Mouse (Mus musculus) heart, embryonic 14.5 days (tissue): ENCODE data around the gene Erbb2. TPM values are rescaled to one million over a fixed set of nuclear protein-coding genes. Genes with fewer than 3 reads are reported as not detected.

Experiments used
- ATAC-seq: fragments of 200-750 bp; cut with Nextera tagmentation; 2 replicates; pipeline ENCODE4 v1.8.0; 2017; ENCODE audit warnings: low read depth, moderate TSS enrichment; ENCODE audit not compliant: insufficient number of reproducible peaks, insufficient read depth, low FRiP score
- H3K27ac ChIP-seq, 2 experiments: fragments of 200-500 bp in 1 of 2; fragments of 300-500 bp in 1 of 2; sonication (generic) in 1 of 2; replicated peaks in 1 of 2; 2 replicates each; pipeline ENCODE4 v1.5.1; 2012 to 2014; ENCODE audit warnings: low read depth in 2 of 2, low read length in 2 of 2, control low read depth in 1 of 2, mild to moderate bottlenecking in 1 of 2, mixed read lengths in 1 of 2; ENCODE audit not compliant: control insufficient read depth in 1 of 2, insufficient read depth in 1 of 2
- H3K27me3 ChIP-seq: fragments of 300-500 bp; sonication (generic); 2 replicates; pipeline ENCODE4 v1.6.1; 2014; ENCODE audit warnings: mild to moderate bottlenecking, low read length, control low read depth; ENCODE audit not compliant: control insufficient read depth, insufficient read depth
- H3K36me3 ChIP-seq: fragments of 300-500 bp; sonication (generic); 2 replicates; pipeline ENCODE4 v1.6.1; 2014; ENCODE audit warnings: mild to moderate bottlenecking, control low read depth, low read length, mixed read lengths; ENCODE audit not compliant: control insufficient read depth, insufficient read depth
- H3K4me1 ChIP-seq, 2 experiments: fragments of 200-500 bp in 1 of 2; fragments of 300-500 bp in 1 of 2; sonication (generic) in 1 of 2; 2 replicates each; pipeline ENCODE4 v1.6.1; 2012 to 2014; ENCODE audit warnings: low read length in 2 of 2, control low read depth in 1 of 2, mixed read lengths in 1 of 2; ENCODE audit not compliant: control insufficient read depth in 2 of 2, insufficient read depth in 2 of 2
- H3K4me2 ChIP-seq: fragments of 300-500 bp; sonication (generic); 2 replicates; pipeline ENCODE4 v1.6.1; 2014; ENCODE audit warnings: mild to moderate bottlenecking, low read length
- H3K4me3 ChIP-seq, 2 experiments: fragments of 200-500 bp in 1 of 2; fragments of 300-500 bp in 1 of 2; sonication (generic) in 1 of 2; 2 replicates each; pipeline ENCODE4 v1.5.1; 2012 to 2014; ENCODE audit warnings: low read length in 2 of 2, mild to moderate bottlenecking in 2 of 2, control low read depth in 1 of 2, low read depth in 1 of 2, moderate library complexity in 1 of 2; ENCODE audit not compliant: control insufficient read depth in 1 of 2, insufficient read depth in 1 of 2
- H3K9ac ChIP-seq: fragments of 300-500 bp; sonication (generic); 2 replicates; pipeline ENCODE4 v1.6.1; 2014; ENCODE audit warnings: mild to moderate bottlenecking, low read length
- H3K9me3 ChIP-seq: fragments of 300-500 bp; sonication (generic); 2 replicates; pipeline ENCODE4 v1.6.1; 2016; ENCODE audit warnings: low read length, control low read depth; ENCODE audit not compliant: control insufficient read depth
- WGBS: fragments of 180-500 bp; shearing (Covaris S2); extraction: QIAGEN DNeasy Blood & Tissue Kit; methylation state at CpG from one replicate; pipeline ENCODE4 v1.1.7; 2014; 5-methylcytosine and 5-hydroxymethylcytosine counted together
- polyA plus RNA-seq: library from polyadenylated mRNA; unstranded; fragments of >200 nt; fragmentation: Nextera tagmentation; extraction: Ambion mirVana; gene quantifications from 2 replicates; pipeline ENCODE4 v1.2.1, GENCODE M21; 2014

Erbb2 gene
- 54.5 and 55.1 TPM in 2 replicates for polyA plus RNA-seq

- peaks cover 10% of the 10 kb centered on the region; the same call in 1 of the 2 replicates for H3K36me3 ChIP-seq
- peak; percentile 82 for ATAC-seq
- no peaks in the 10 kb centered on the region for H3K9me3 ChIP-seq
- H3K4me3 ChIP-seq = peak within 1 kb of the TSS; percentile 78 to 94
- H3K27me3 ChIP-seq = no peaks in the 10 kb centered on the region
- under 1% methylated on average over 39 of the region's 49 CpGs for WGBS
- H3K4me2 ChIP-seq = peak within 1 kb of the TSS; percentile 78
- H3K4me1 ChIP-seq = peaks cover 37 to 58% of the 10 kb centered on the region in 2 experiments
- peak within 1 kb of the TSS; percentile 89 to 94 for H3K27ac ChIP-seq
- H3K9ac ChIP-seq = peak within 1 kb of the TSS; percentile 94
These were observed at the start of gene Erbb2 for GRCm38 (mm10) chr11:98412273-98412796. Gene Erbb2, plus strand, starts transcription at chr11:98412470.

GRCm38 (mm10) chr11:98363817-98364216, 48.5 kb upstream of the Erbb2 start:
- Histone ChIP-seq H3K9ac (no peak overlapping the region), H3K27ac (no peak overlapping the region), H3K36me3 (0 out of 2 replicates have a peak, but pooled peaks cover 8% of the 10 kb centered on the region), H3K4me3 (no peak overlapping the region), H3K4me1 (peaks cover 30 to 43% of the 10 kb centered on the region in 2 experiments), H3K27me3 (no peaks in the 10 kb centered on the region), H3K4me2 (no peak overlapping the region), H3K9me3 (no peaks in the 10 kb centered on the region)
- ATAC-seq = no peak
- WGBS = 79% methylated on average over 5 of the region's 5 CpGs

GRCm38 (mm10) chr11:98364410-98364809, 47.9 kb upstream of the Erbb2 start:
- Histone ChIP-seq H3K9ac (no peak overlapping the region), H3K27ac (no peak overlapping the region), H3K27me3 (no peaks in the 10 kb centered on the region), H3K9me3 (no peaks in the 10 kb centered on the region), H3K36me3 (0 out of 2 replicates have a peak, but pooled peaks cover 8% of the 10 kb centered on the region), H3K4me2 (no peak overlapping the region), H3K4me3 (no peak overlapping the region), H3K4me1 (peaks cover 27 to 43% of the 10 kb centered on the region in 2 experiments)
- no peak for ATAC-seq
- 89% methylated on average over 5 of the region's 5 CpGs for WGBS

- peak overlapping the region in 1 of 2 experiments; percentile 55; a peak in 2 of 4 replicates for H3K27ac ChIP-seq
- WGBS = 73% methylated on average over 10 of the region's 10 CpGs
- peaks cover 28 to 43% of the 10 kb centered on the region in 2 experiments for H3K4me1 ChIP-seq
- H3K9ac ChIP-seq = no peak overlapping the region
- ATAC-seq = no peak
- H3K36me3 ChIP-seq = 0 out of 2 replicates have a peak, but pooled peaks cover 8% of the 10 kb centered on the region
- H3K9me3 ChIP-seq = no peaks in the 10 kb centered on the region
- no peak overlapping the region for H3K4me2 ChIP-seq
- H3K4me3 ChIP-seq = no peak overlapping the region
- H3K27me3 ChIP-seq = no peaks in the 10 kb centered on the region
These were observed 46.0 kb upstream of the Erbb2 start for GRCm38 (mm10) chr11:98366290-98366689.

- H3K27me3 ChIP-seq = no peaks in the 10 kb centered on the region
- no peak overlapping the region for H3K4me3 ChIP-seq
- no peaks in the 10 kb centered on the region for H3K9me3 ChIP-seq
- H3K27ac ChIP-seq = peak overlapping the region; percentile 73 to 86
- no peak for ATAC-seq
- H3K4me1 ChIP-seq = peaks cover 36 to 47% of the 10 kb centered on the region in 2 experiments
- peak overlapping the region; percentile 2 for H3K4me2 ChIP-seq
- 35% methylated on average over 10 of the region's 10 CpGs for WGBS
- no peak overlapping the region for H3K9ac ChIP-seq
- H3K36me3 ChIP-seq = 0 out of 2 replicates have a peak, but pooled peaks cover 2% of the 10 kb centered on the region
These were observed 45.0 kb upstream of the Erbb2 start for GRCm38 (mm10) chr11:98367171-98367862.

- peak overlapping the region; percentile 73 to 86 for H3K27ac ChIP-seq
- H3K27me3 ChIP-seq = no peaks in the 10 kb centered on the region
- 53% methylated on average over 7 of the region's 7 CpGs for WGBS
- no peak overlapping the region for H3K4me3 ChIP-seq
- peaks cover 36 to 50% of the 10 kb centered on the region in 2 experiments for H3K4me1 ChIP-seq
- H3K4me2 ChIP-seq = 0 out of 2 replicates have a peak overlapping the region, but pooled peaks have one; percentile 2
- no peaks in the 10 kb centered on the region for H3K9me3 ChIP-seq
- no peak overlapping the region for H3K9ac ChIP-seq
- H3K36me3 ChIP-seq = peaks cover 5% of the 10 kb centered on the region; the same call in 1 of the 2 replicates
- no peak for ATAC-seq
These were observed 44.4 kb upstream of the Erbb2 start for GRCm38 (mm10) chr11:98367863-98368186.

GRCm38 (mm10) chr11:98369337-98369736, 42.9 kb upstream of the Erbb2 start:
- Histone ChIP-seq H3K27ac (no peak overlapping the region), H3K27me3 (no peaks in the 10 kb centered on the region), H3K4me3 (no peak overlapping the region), H3K9me3 (no peaks in the 10 kb centered on the region), H3K9ac (no peak overlapping the region; the same call in 1 of the 2 replicates), H3K4me2 (no peak overlapping the region), H3K4me1 (peaks cover 38 to 65% of the 10 kb centered on the region in 2 experiments), H3K36me3 (peaks cover 13% of the 10 kb centered on the region; the same call in 1 of the 2 replicates)
- 65% methylated on average over 6 of the region's 6 CpGs for WGBS
- no peak for ATAC-seq
